ENCODE assay signal across 10 mouse cellular contexts in the genomic region with DNA sequence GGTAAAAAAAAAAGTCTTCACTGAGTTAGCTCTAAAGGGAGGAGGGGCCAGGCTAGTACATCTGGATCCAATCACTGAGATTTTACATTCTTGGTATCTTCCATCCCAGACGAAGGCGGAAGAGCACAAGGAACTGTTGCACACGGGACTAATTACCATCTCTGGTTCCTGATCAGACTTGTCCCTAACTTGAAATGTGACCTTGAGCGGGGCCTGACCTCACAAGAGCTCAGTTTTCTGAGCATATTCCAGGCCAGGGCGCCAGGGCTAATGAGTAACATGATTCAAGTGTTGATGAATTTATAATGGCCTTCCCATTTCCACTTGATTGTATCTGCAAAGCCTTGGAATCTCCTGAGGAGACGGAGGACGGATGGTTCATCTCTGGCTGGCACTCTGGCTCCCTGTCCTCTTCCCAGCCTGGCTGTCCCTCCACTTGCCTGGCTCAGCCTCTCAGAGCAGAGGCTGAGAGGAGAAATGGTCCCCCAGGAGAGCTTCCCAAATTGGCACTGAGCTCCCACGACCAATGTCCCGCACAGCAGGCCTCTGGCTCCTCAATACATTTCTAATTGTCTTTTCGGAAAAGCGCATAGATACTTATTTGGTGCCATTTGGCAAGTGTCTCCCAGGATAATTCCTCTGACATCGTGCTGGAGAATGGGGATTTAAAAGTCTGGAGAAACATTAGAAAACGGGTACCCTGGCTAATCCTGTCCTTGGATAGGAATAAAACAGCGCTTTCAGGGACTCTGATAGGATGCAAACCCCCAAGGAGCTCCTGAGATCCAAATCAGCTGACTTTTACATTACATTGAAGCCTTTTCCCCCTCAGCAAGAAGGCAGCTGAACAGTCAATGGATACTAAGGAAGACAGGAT. TPM values are rescaled to one million over a fixed set of nuclear protein-coding genes. Genes with fewer than 3 reads are reported as not detected.
DNase-seq lines count a peak whose midpoint lies in the region; ATAC-seq and TF ChIP-seq lines count a peak whose summit lies in the region.
"Had no signal": no experiment of that assay in that cellular context is flagged by ENCODE, and none has a peak within 500 bp of the region (broad histone marks: within the 10 kb centered on the region; RNA-seq: fewer than 3 reads in every experiment).

No protein-coding gene starts in this region.

- no peaks in the 10 kb centered on the region for H3K9me3 ChIP-seq in hindbrain, embryonic 10.5 days
- H3K9me3 ChIP-seq in hindbrain, embryonic 12.5 days (replicated peaks), result no peaks in the 10 kb centered on the region
- H3K9me3 ChIP-seq in hindbrain, embryonic 15.5 days, result no peaks in the 10 kb centered on the region
- no peaks in the 10 kb centered on the region for H3K9me3 ChIP-seq in limb, embryonic 15.5 days
- H3K9me3 ChIP-seq: heart, embryonic 15.5 days had no signal

- H3K79me2 ChIP-seq in heart, adult 2 months (replicated peaks; ENCODE audit: control insufficient read depth, insufficient read depth, low read length), result no peaks in the 10 kb centered on the region

- H3K4me3 ChIP-seq in hindbrain, embryonic 10.5 days, result no peak overlapping the region
- H3K4me3 ChIP-seq in hindbrain, embryonic 12.5 days, result no peak overlapping the region
- H3K4me3 ChIP-seq in hindbrain, embryonic 15.5 days, result no peak overlapping the region
- no peak overlapping the region for H3K4me3 ChIP-seq in limb, embryonic 15.5 days
- H3K4me3 ChIP-seq in heart, adult 2 months, result no peak overlapping the region
- H3K4me3 ChIP-seq: heart, embryonic 15.5 days had no signal

- DNase-seq in hindbrain, embryonic 10.5 days (ENCODE audit: low spot score), result peak; percentile 47
- DNase-seq in cerebellum, adult 9-10 months, result peak; percentile 28
- no peak for DNase-seq in heart, adult 2 months
- DNase-seq in right cerebral cortex, postnatal 14 days, result no peak
- DNase-seq: liver, postnatal 0 days had no signal

- no peak for TF ChIP-seq CTCF in heart, adult 2 months (IDR thresholded peaks at IDR 0.05)

- H3K9ac ChIP-seq in hindbrain, embryonic 12.5 days, result no peak overlapping the region
- H3K9ac ChIP-seq in hindbrain, embryonic 15.5 days, result no peak overlapping the region
- no peak overlapping the region for H3K9ac ChIP-seq in limb, embryonic 15.5 days
- H3K9ac ChIP-seq in heart, adult 2 months (ENCODE audit: low read depth, low read length), result no peak overlapping the region
- H3K9ac ChIP-seq: heart, embryonic 15.5 days; liver, postnatal 0 days had no signal

- peaks cover 48% of the 10 kb centered on the region for H3K4me1 ChIP-seq in hindbrain, embryonic 10.5 days (replicated peaks)
- peaks cover 24% of the 10 kb centered on the region for H3K4me1 ChIP-seq in hindbrain, embryonic 12.5 days
- H3K4me1 ChIP-seq in hindbrain, embryonic 15.5 days (replicated peaks), result peaks cover 12% of the 10 kb centered on the region
- peaks cover 31% of the 10 kb centered on the region for H3K4me1 ChIP-seq in limb, embryonic 15.5 days
- no peaks in the 10 kb centered on the region for H3K4me1 ChIP-seq in heart, adult 2 months (ENCODE audit: control insufficient read depth, insufficient read depth, low read length)

- intact Hi-C loops in heart, adult 2 months (cut with DNase I), result no loop called here

- 47% methylated on average over 14 of the region's 14 CpGs for WGBS in hindbrain, embryonic 10.5 days
- 52% methylated on average over 14 of the region's 14 CpGs for WGBS in hindbrain, embryonic 12.5 days
- WGBS in hindbrain, embryonic 15.5 days, result 43% methylated on average over 14 of the region's 14 CpGs
- 26% methylated on average over 14 of the region's 14 CpGs for WGBS in limb, embryonic 15.5 days
- 59% methylated on average over 14 of the region's 14 CpGs for WGBS in heart, adult 2 months

- H3K4me2 ChIP-seq in hindbrain, embryonic 12.5 days (replicated peaks), result no peak overlapping the region
- H3K4me2 ChIP-seq in hindbrain, embryonic 15.5 days, result no peak overlapping the region
- H3K4me2 ChIP-seq in limb, embryonic 15.5 days, result no peak overlapping the region
- H3K4me2 ChIP-seq: heart, embryonic 15.5 days had no signal

- no peak for TF ChIP-seq POLR2A in heart, adult 2 months (IDR thresholded peaks at IDR 0.05; ENCODE audit: insufficient read depth, low read depth, low read length)

- H3K27ac ChIP-seq in hindbrain, embryonic 10.5 days, result peak overlapping the region; percentile 62; the same call in 1 of the 2 replicates
- H3K27ac ChIP-seq in hindbrain, embryonic 12.5 days, result no peak overlapping the region; the same call in 1 of the 2 replicates
- no peak overlapping the region; the same call in 1 of the 2 replicates for H3K27ac ChIP-seq in hindbrain, embryonic 15.5 days (replicated peaks)
- H3K27ac ChIP-seq in limb, embryonic 15.5 days, result 0 out of 2 replicates have a peak overlapping the region, but pooled peaks have one; percentile 11
- no peak overlapping the region for H3K27ac ChIP-seq in heart, adult 2 months
- H3K27ac ChIP-seq: heart, embryonic 15.5 days had no signal

- TF ChIP-seq EP300 in heart, adult 2 months (IDR thresholded peaks at IDR 0.05; ENCODE audit: insufficient read depth, low read depth, low read length), result no peak

- H3K36me3 ChIP-seq in hindbrain, embryonic 10.5 days, result no peaks in the 10 kb centered on the region
- H3K36me3 ChIP-seq in hindbrain, embryonic 12.5 days, result no peaks in the 10 kb centered on the region
- no peaks in the 10 kb centered on the region for H3K36me3 ChIP-seq in hindbrain, embryonic 15.5 days
- no peaks in the 10 kb centered on the region for H3K36me3 ChIP-seq in limb, embryonic 15.5 days
- H3K36me3 ChIP-seq in heart, adult 2 months (ENCODE audit: control insufficient read depth, insufficient read depth, low read length), result no peaks in the 10 kb centered on the region
- H3K36me3 ChIP-seq: heart, embryonic 15.5 days had no signal

- no peaks in the 10 kb centered on the region for H3K27me3 ChIP-seq in hindbrain, embryonic 10.5 days (ENCODE audit: insufficient read depth, poor library complexity, severe bottlenecking)
- H3K27me3 ChIP-seq in hindbrain, embryonic 12.5 days, result no peaks in the 10 kb centered on the region
- no peaks in the 10 kb centered on the region for H3K27me3 ChIP-seq in hindbrain, embryonic 15.5 days
- H3K27me3 ChIP-seq in limb, embryonic 15.5 days, result no peaks in the 10 kb centered on the region
- H3K27me3 ChIP-seq in heart, adult 2 months (ENCODE audit: control insufficient read depth, insufficient read depth, low read length), result no peaks in the 10 kb centered on the region
- H3K27me3 ChIP-seq: heart, embryonic 15.5 days had no signal

- no peak for ATAC-seq in hindbrain, embryonic 12.5 days (ENCODE audit: low FRiP score)
- ATAC-seq in hindbrain, embryonic 15.5 days (ENCODE audit: low FRiP score, low read depth), result 0 out of 2 replicates have a peak, but pooled peaks have one; percentile 54
- no peak for ATAC-seq in limb, embryonic 15.5 days (ENCODE audit: insufficient number of reproducible peaks, low FRiP score, low TSS enrichment, low read depth)
- ATAC-seq in megakaryocyte-erythroid progenitor cell, adult 5-6 weeks (replicated peaks; ENCODE audit: low FRiP score, low TSS enrichment, poor library complexity, severe bottlenecking), result no peak
- ATAC-seq: liver, postnatal 0 days had no signal

RNA-seq across cellular contexts. Expression of gene Tln2, which starts 58.1 kb away (rescaled TPM):
- 22.9 and 32.9 TPM in 2 replicates for polyA plus RNA-seq in hindbrain, embryonic 10.5 days (2016; fragmentation: Nextera tagmentation; extraction: Ambion mirVana)
- 24.4 and 28.8 TPM in 2 replicates for polyA plus RNA-seq in hindbrain, embryonic 12.5 days (2016; fragmentation: Nextera tagmentation; extraction: Ambion mirVana)
- 32.6 and 38.3 TPM in 2 replicates for polyA plus RNA-seq in hindbrain, embryonic 15.5 days (2015; fragmentation: Nextera tagmentation; extraction: Ambion mirVana)
- polyA plus RNA-seq in limb, embryonic 15.5 days (2015; fragmentation: Nextera tagmentation; extraction: Ambion mirVana), result 28.6 and 30.7 TPM in 2 replicates
- total RNA-seq in megakaryocyte-erythroid progenitor cell, adult 5-6 weeks (2014; fragmentation: Nextera tagmentation), result not detected in 2 replicates
- total RNA-seq in megakaryocyte-erythroid progenitor cell, adult 5-6 weeks (2017), result 0.50 TPM in 1 of 2 replicates, not detected in the other
- 10 to 100 TPM; 67.1 to 78.2 TPM for total RNA-seq in heart, adult 2 months (2021)
- 20.1 and 29.3 TPM in 2 replicates for polyA plus RNA-seq in heart, adult 2 months (2012; rRNA removed)

Comparison
In these comparisons a context has a peak if more than half of its experiments do, and no peak if none do; other contexts are left out.
1. H3K27ac ChIP-seq: peak in hindbrain, embryonic 10.5 days (single experiment) and limb, embryonic 15.5 days (single experiment); none in hindbrain, embryonic 12.5 days (single experiment), hindbrain, embryonic 15.5 days (single experiment) and heart, adult 2 months (single experiment).
2. DNase-seq: peak in hindbrain, embryonic 10.5 days (single experiment) and cerebellum, adult 9-10 months (single experiment); none in heart, adult 2 months (0 of 2) and right cerebral cortex, postnatal 14 days (single experiment).